Mouse (Mus musculus) 416B (cell line): ENCODE data around the gene Cmtm2b.
A peak's percentile ranks its signal among the peaks of the same experiment; 100 is the strongest.

Experiments used
- DNase-seq: peaks from one replicate; pipeline ENCODE4 v3.0.0; 2011; ENCODE audit warnings: low read depth

Cmtm2b gene

GRCm38 (mm10) chr8:104342426-104342825 is 20.4 kb downstream of the Cmtm2b start:
- DNase-seq: peak; percentile 29

- DNase-seq: peak; percentile 84
Measured at GRCm38 (mm10) chr8:104343957-104344356, 21.9 kb downstream of the Cmtm2b start.

- DNase-seq: no peak
Measured at GRCm38 (mm10) chr8:104344622-104345021, 22.6 kb downstream of the Cmtm2b start.

- DNase-seq: no peak
Measured at GRCm38 (mm10) chr8:104346706-104347105, 24.7 kb downstream of the Cmtm2b start.

- no peak for DNase-seq
Measured at GRCm38 (mm10) chr8:104348971-104349370, 26.9 kb downstream of the Cmtm2b start.

GRCm38 (mm10) chr8:104350047-104350446 is 28.0 kb downstream of the Cmtm2b start:
- DNase-seq: no peak

- peak; percentile 26 for DNase-seq
Measured at GRCm38 (mm10) chr8:104353186-104353585, 31.2 kb downstream of the Cmtm2b start.

- DNase-seq: no peak
Measured at GRCm38 (mm10) chr8:104354504-104354903, 32.5 kb downstream of the Cmtm2b start.

- DNase-seq: no peak
Measured at GRCm38 (mm10) chr8:104358637-104359036, 36.6 kb downstream of the Cmtm2b start.

GRCm38 (mm10) chr8:104359778-104360456 is 37.9 kb downstream of the Cmtm2b start:
- no peak for DNase-seq

- no peak for DNase-seq
Measured at GRCm38 (mm10) chr8:104365695-104366094, 43.7 kb downstream of the Cmtm2b start.

- DNase-seq: no peak
Measured at GRCm38 (mm10) chr8:104367398-104367797, 45.4 kb downstream of the Cmtm2b start.

GRCm38 (mm10) chr8:104369591-104369990 is 47.6 kb downstream of the Cmtm2b start:
- no peak for DNase-seq

GRCm38 (mm10) chr8:104370071-104370470 is 48.0 kb downstream of the Cmtm2b start:
- peak; percentile 82 for DNase-seq

- peak; percentile 49 for DNase-seq
Measured at GRCm38 (mm10) chr8:104371121-104371520, 49.1 kb downstream of the Cmtm2b start.

GRCm38 (mm10) chr8:104373779-104374178 is 51.7 kb downstream of the Cmtm2b start:
- DNase-seq: peak; percentile 43

GRCm38 (mm10) chr8:104374269-104374668 is 52.2 kb downstream of the Cmtm2b start:
- no peak for DNase-seq

GRCm38 (mm10) chr8:104374864-104375846 is 53.1 kb downstream of the Cmtm2b start:
- DNase-seq: no peak

GRCm38 (mm10) chr8:104375959-104376358 is 53.9 kb downstream of the Cmtm2b start:
- no peak for DNase-seq

GRCm38 (mm10) chr8:104376669-104377068 is 54.6 kb downstream of the Cmtm2b start:
- no peak for DNase-seq

- DNase-seq: no peak
Measured at GRCm38 (mm10) chr8:104379301-104379836, 57.3 kb downstream of the Cmtm2b start.

GRCm38 (mm10) chr8:104380269-104380668 is 58.2 kb downstream of the Cmtm2b start:
- DNase-seq: no peak
